Mouse (Mus musculus) ES-E14 (cell line): Measurements from ENCODE around the gene Aifm3. TPM values are rescaled to one million over a fixed set of nuclear protein-coding genes. Genes with fewer than 3 reads are reported as not detected.

Experiments
- DNase-seq: peaks from one replicate; pipeline ENCODE4 v3.0.0-alpha.2; 2013; ENCODE audit warnings: low read depth, low spot score
- H3K27ac ChIP-seq: 2 replicates; pipeline ENCODE4 v1.5.1; 2012; ENCODE audit warnings: low read depth, mild to moderate bottlenecking, low read length, moderate library complexity, mixed read lengths; ENCODE audit not compliant: poor library complexity, insufficient read depth, severe bottlenecking
- H3K36me3 ChIP-seq: 2 replicates; pipeline ENCODE4 v1.6.1; 2012; ENCODE audit warnings: mild to moderate bottlenecking, low read length, moderate library complexity, mixed read lengths; ENCODE audit not compliant: control insufficient read depth, poor library complexity, insufficient read depth, severe bottlenecking
- H3K4me1 ChIP-seq, 2 experiments: fragments of 150-350 bp in 1 of 2; sonication (generic) in 1 of 2; 2 replicates each; pipeline ENCODE4 v1.6.1; 2012; ENCODE audit warnings: low read length in 2 of 2, mild to moderate bottlenecking in 1 of 2, mixed read lengths in 1 of 2; ENCODE audit not compliant: control insufficient read depth in 2 of 2, insufficient read depth in 2 of 2, poor library complexity in 1 of 2
- H3K4me3 ChIP-seq, 2 experiments: fragments of 150-350 bp in 1 of 2; sonication (generic) in 1 of 2; 2 replicates each; pipeline ENCODE4 v1.5.1; 2012; ENCODE audit warnings: low read length in 2 of 2, low read depth in 1 of 2, mild to moderate bottlenecking in 1 of 2, mixed read lengths in 1 of 2; ENCODE audit not compliant: insufficient read depth in 1 of 2, poor library complexity in 1 of 2, severe bottlenecking in 1 of 2
- H3K9ac ChIP-seq: 2 replicates; pipeline ENCODE4 v1.6.1; 2012; ENCODE audit warnings: low read depth, mild to moderate bottlenecking, low read length, mixed read lengths; ENCODE audit not compliant: poor library complexity, insufficient read depth, severe bottlenecking
- H3K9me3 ChIP-seq: fragments of 150-350 bp; sonication (generic); 2 replicates; pipeline ENCODE4 v1.6.1; 2012; ENCODE audit warnings: low read depth, mild to moderate bottlenecking, low read length; ENCODE audit not compliant: control insufficient read depth, insufficient read depth
- CHD2 ChIP-seq: IDR thresholded peaks from 2 replicates; pipeline ENCODE4 v1.6.1; 2014; ENCODE audit warnings: mild to moderate bottlenecking, low read depth, low read length, inconsistent platforms
- HCFC1 ChIP-seq: IDR thresholded peaks from 2 replicates; pipeline ENCODE4 v1.6.1; 2012; ENCODE audit warnings: low read length, inconsistent platforms, borderline replicate concordance; ENCODE audit not compliant: insufficient read depth
- MAFK ChIP-seq: IDR thresholded peaks from 2 replicates; pipeline ENCODE4 v1.6.1; 2014; ENCODE audit warnings: mild to moderate bottlenecking, low read depth, low read length, inconsistent platforms; ENCODE audit not compliant: insufficient read depth
- ZC3H11A ChIP-seq: IDR thresholded peaks from 2 replicates; pipeline ENCODE4 v1.6.1; 2012; ENCODE audit warnings: low read depth, mild to moderate bottlenecking, inconsistent platforms, low read length, borderline replicate concordance
- ZNF384 ChIP-seq: IDR thresholded peaks from 2 replicates; pipeline ENCODE4 v1.6.1; 2012; ENCODE audit warnings: low read depth, low read length, inconsistent platforms
- in situ Hi-C, 2 experiments: fragments of 600-800 bp; cut with MboI; formaldehyde crosslinking; loops; one replicate each; pipeline ENCODE4 v1.15.1; 2025; ENCODE audit warnings: low sequenced_read_pairs in 2 of 2, inconsistent platforms in 1 of 2; ENCODE audit not compliant: unreplicated experiment in 2 of 2
- total RNA-seq: library from RNA; depleted of rRNA; stranded (reverse); fragments of 300-350 nt; gene quantifications from 2 replicates; pipeline ENCODE4 v1.2.3, GENCODE M21; 2012

The Aifm3 gene
- total RNA-seq, 1 experiment: 3.0 TPM

DNA sequence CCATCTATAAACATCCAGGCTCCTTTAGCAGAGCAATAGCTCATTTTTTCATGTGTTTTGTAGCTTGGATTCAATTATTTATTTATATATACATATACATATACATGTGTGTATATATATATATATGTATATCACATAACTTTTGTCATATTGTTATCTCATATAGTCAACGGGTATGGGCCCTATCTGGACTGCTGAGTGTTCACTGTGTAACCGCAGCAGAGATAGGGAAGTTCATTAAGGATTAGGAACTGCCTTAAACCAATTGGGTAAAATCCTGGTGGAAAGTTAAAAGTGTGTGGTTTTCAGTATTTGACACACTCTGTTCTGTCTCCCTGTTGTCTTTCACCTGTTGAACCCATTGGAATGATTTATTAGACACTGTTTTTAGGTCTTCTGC, 7.9 kb upstream of the Aifm3 start:
- no peak overlapping the region for H3K27ac ChIP-seq
- no peak overlapping the region for H3K9ac ChIP-seq
- no peak overlapping the region for H3K4me3 ChIP-seq
- TF ChIP-seq CHD2 (no peak), ZNF384 (no peak), HCFC1 (no peak), MAFK (no peak), ZC3H11A (no peak)
- no peak for DNase-seq
- H3K4me1 ChIP-seq: peaks cover 2 to 5% of the 10 kb centered on the region in 2 experiments; a peak in 1 of 4 replicates
- H3K36me3 ChIP-seq: peaks cover 21% of the 10 kb centered on the region
- H3K9me3 ChIP-seq: no peaks in the 10 kb centered on the region
- in situ Hi-C loops: no loop called here

DNA sequence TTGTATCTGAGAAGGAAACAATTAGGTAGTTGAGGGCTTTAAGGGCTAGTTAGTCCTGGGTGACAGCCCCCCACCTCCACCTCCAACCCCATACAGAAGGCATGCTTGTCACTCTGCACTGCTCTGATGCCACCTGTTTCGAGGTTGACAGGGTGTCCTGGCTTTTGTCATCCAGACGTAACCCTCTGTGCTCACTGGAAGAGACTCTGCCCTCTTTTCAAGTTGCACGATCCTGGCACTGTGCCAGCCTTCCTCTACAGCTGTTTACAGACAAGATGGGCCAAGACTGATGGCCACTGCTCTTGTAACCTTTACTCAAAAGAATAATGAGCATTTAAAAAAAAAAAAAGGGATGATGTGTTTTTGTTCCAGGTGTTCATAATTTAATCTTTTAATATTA, 2.9 kb upstream of the Aifm3 start:
- Histone ChIP-seq H3K9me3 (no peaks in the 10 kb centered on the region), H3K9ac (no peak overlapping the region), H3K4me1 (0 out of 4 replicates have a peak, but pooled peaks cover 0 to 3% of the 10 kb centered on the region in 2 experiments), H3K27ac (no peak overlapping the region), H3K36me3 (peaks cover 25% of the 10 kb centered on the region), H3K4me3 (no peak overlapping the region)
- no peak for DNase-seq
- TF ChIP-seq ZNF384: no peak
- no peak for TF ChIP-seq CHD2
- TF ChIP-seq ZC3H11A: no peak
- TF ChIP-seq HCFC1: no peak
- TF ChIP-seq MAFK: no peak
- in situ Hi-C loops: no loop called here

DNA sequence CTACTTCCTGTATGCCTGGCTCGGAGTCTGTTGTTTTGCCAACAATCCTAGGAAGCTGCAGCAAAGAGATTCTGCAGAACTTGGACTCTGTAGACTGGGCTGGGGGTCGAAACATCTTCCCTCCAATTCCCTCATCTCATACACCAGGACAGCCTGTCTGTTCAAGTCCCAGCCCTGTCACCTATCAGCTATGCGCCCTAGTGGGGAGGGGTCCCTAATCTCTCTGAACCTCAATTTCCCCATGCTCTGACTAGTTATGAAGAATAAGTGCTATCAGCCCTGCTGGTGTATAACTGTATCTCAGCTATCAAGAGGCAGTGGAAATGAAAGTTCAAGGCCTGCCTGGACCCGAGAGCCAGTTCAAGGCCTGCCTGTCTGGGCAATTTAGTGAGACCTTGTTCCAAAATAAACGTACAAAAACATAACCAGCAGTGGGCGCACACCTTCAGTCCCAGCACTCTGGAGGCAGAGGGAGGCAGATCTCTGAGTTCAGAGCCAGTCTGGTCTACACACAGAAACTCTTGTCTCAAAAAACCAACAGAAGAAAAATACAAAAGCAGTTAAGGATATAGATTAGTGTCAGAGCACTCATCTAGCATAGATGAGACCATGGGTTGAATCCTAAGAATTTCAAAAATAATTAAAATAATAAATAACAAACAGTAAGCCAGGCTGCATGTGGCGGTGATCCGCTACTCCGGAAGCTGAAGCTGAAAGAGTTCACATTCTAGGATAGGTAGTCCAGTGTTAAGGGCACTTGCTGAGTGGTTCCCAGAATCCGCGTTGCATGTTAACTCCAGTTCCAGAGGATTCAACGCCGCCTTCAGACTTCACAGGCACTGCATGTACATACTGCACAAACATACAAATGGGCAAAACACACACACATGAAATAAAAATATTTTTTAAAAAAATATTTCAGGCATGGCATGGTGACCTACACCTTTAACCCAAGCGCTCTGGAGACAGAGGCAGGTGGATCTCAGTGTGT, 638 bp upstream of the Aifm3 start:
- Histone ChIP-seq H3K4me1 (0 out of 4 replicates have a peak, but pooled peaks cover 0 to 3% of the 10 kb centered on the region in 2 experiments), H3K9me3 (no peaks in the 10 kb centered on the region), H3K9ac (no peak overlapping the region), H3K27ac (no peak overlapping the region), H3K36me3 (peaks cover 19% of the 10 kb centered on the region), H3K4me3 (peak overlapping the region in 1 of 2 experiments; percentile 51; a peak in 2 of 4 replicates)
- DNase-seq: peak; percentile 37
- in situ Hi-C loops: no loop called here
- no peak for TF ChIP-seq ZNF384

DNA sequence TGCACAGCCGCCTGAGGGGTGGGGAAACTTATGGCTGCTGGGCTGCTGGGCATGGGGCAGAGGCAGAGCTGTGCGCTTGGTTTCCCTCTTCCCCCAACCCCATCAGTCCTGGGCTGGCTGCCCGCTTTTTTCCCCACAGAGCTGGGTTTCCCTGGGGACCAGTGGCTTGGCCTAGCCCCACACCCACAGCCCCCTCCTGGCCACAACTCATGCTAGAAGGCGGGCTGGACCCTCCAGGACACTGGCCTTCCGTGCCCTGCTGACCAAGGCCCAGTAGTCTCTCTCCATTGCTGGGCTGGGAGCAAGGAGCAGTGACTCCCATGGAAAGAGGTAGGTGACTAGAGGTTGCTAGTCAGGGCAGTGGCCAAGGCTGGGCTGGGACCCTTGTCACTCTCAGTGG, 1.7 kb downstream of the Aifm3 start:
- in situ Hi-C loops: no loop called here
- TF ChIP-seq CHD2 (no peak), ZNF384 (no peak), ZC3H11A (no peak), MAFK (no peak), HCFC1 (no peak)
- Histone ChIP-seq H3K9ac (no peak overlapping the region), H3K36me3 (peaks cover 5% of the 10 kb centered on the region; the same call in 1 of the 2 replicates), H3K9me3 (no peaks in the 10 kb centered on the region), H3K4me3 (no peak overlapping the region), H3K4me1 (0 out of 4 replicates have a peak, but pooled peaks cover 0 to 3% of the 10 kb centered on the region in 2 experiments), H3K27ac (no peak overlapping the region)
- no peak for DNase-seq
